Mouse (Mus musculus): ENCODE measurements around the gene Nradd.

The Nradd gene

GRCm38 (mm10) chr9:110611471-110611870 is 12.8 kb downstream of the Nradd start:
- no peak for DNase-seq (ENCODE audit: low spot score)

GRCm38 (mm10) chr9:110583521-110583920 is 40.7 kb downstream of the Nradd start:
- no peak for DNase-seq (ENCODE audit: low spot score)

GRCm38 (mm10) chr9:110582161-110582560 is 42.1 kb downstream of the Nradd start:
- DNase-seq (ENCODE audit: low spot score), result no peak
